Mouse (Mus musculus) embryo, embryonic 9.5 days (tissue): ENCODE measurements around the gene Olfr522.
"Not testable (repeated sequence)": the region's sequence is repeated elsewhere in the genome, so short reads cannot be mapped to it uniquely, and the experiment has no call there.

Experiments used
- DNase-seq: peaks from one replicate; pipeline ENCODE4 v3.0.0-alpha.2; 2017; ENCODE audit errors: extremely low spot score

Olfr522 gene

DNA sequence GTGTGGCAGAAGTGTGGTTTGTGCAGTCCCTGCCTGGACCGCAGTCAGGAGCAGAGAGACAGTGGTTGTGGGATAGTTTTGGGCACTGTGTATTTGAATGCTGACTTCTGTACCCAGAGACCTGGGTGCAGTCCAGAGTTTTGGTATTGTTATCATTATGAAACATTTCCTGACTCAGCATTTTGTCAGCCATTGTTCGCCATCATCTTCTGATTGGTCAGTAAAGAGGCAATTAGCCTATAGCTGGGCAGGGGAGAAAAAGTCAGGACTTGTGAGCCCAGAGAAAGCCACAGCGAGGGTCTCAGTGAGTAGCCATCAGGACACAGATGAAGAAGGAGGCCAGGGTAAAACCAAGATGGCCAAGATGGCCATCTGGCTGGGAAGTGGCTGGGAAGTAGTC is 4.2 kb downstream of the Olfr522 start:
- DNase-seq = no peak

DNA sequence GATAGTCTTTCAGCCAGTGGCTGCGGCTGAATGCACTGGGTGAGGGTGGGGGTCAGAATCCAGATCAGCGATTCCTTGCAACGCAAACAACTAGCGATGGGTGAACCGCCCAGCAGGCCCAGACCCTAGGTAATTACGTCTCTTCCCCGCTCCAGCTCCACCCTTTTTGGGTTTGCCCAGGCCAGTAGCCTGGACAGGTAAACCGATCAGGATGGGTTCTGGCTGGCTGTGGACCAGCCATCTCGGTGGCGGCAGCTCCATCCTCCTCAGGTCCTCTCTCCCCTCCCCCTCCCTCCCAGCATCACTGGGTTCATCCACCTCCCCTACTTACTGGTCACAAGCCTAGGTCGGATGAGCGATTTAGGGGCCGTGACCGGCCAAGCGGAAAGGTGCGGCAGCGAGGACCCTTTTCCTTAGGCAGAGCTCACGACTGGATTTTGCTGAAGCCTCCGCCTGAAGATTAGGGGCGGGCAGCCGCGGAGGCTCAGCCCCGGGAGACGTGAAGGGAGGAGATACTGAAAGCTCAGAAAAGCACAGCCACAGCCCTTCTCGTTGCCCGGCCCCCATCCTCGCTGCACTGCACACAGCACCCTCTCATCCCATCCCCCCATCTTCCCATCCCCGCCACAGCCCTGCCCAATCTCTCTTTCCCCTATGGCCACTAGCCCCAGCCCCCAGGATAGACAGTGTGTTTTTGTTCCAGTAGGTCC is 10.2 kb downstream of the Olfr522 start, which contains the start of gene Sprn:
TSS of gene Sprn (minus strand) at position 660 of the 710 bp plus-strand sequence.
- peak; percentile 27 for DNase-seq

DNA sequence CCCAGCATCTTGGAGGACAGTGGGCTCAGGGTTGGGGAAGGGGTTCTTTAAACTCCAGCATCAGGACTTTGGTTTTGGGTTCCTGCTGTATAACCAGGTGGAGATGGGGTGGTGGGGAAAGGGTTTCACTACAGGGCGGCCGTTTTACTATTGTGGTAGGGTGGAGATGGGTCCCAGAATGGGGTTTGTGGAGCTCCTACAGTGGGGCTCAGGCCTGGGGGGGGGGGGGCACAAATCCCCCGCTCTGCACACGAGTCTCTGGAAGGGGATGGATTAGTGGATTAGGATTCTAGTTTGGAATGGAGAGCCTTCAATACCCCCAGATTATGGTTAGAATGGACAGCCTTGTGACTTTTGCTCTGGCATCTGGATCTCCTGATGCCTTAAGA is 10.7 kb downstream of the Olfr522 start:
- no peak for DNase-seq

DNA sequence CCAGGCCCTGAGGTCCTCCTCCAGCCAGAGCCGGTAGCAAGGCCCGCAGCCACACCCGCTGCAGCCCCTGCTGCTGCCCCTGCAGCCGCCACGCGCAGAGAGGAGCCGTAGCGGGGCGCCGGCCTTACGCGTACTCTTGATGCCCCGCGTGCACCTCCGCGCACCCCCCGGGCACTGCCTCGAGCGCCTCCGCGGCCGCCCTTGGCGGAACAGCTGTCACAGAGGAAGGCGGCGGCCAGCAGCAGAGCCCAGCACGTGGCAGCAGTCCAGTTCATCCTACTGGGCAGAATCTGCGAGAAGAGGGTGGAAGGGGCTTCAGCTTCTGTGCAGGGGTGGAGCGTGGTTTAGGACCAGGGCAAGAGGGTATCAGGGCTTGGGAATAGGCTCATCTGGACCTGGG is 11.2 kb downstream of the Olfr522 start:
- DNase-seq = peak; percentile 38

DNA sequence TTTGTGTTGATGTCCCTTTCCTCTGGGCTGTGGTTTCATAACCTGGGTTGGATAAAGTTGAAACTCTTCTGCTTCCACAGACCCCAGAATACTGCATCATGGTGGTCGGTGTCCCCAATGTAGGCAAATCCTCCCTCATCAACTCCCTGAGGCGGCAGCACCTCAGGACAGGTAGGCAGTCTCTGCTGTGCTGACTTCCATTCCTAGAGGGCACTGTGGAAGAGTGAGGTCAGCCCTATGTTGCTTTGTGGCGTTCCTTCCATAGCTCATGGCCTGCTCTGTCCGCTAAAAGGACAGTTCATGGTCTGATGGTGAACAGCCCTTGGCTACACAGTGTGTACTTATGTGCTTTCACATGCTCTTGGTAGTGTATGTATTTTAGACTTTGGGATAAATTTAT is 20.0 kb downstream of the Olfr522 start:
- no peak for DNase-seq

DNA sequence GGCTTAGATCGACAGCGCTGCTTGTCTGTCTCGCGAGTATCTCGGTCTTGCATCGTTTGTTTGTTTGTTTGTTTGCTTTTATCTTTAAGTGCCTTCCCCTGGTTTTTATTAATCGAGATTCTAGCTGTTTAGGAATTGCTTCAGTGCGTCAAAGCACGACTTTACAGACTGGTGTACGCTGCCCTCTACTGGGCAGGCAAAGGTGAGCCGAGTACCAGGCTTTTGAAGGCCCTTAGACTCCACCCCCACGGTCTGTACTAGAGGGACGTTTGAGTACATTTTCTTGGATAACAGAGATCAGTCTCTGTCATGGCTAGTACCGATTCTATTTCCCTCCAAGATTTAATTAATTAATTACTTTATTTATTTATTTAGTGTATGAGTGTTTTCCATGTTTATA is 23.2 kb downstream of the Olfr522 start:
- DNase-seq = peak; percentile 47

DNA sequence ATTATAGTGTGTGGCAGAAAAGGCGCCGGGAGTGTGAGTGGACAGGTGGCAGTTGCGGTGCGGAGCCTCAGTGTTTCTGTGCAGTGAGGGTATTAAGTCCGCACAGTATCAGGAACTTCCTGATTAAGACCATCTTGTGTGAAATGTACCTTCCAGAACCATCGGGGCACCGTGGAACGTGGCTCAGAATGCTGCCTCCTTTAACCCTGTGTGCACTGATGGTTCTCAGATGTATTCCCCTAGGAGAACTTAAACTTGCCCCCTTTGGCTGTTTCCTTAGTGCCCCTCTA is 26.6 kb downstream of the Olfr522 start:
- DNase-seq = no peak

DNA sequence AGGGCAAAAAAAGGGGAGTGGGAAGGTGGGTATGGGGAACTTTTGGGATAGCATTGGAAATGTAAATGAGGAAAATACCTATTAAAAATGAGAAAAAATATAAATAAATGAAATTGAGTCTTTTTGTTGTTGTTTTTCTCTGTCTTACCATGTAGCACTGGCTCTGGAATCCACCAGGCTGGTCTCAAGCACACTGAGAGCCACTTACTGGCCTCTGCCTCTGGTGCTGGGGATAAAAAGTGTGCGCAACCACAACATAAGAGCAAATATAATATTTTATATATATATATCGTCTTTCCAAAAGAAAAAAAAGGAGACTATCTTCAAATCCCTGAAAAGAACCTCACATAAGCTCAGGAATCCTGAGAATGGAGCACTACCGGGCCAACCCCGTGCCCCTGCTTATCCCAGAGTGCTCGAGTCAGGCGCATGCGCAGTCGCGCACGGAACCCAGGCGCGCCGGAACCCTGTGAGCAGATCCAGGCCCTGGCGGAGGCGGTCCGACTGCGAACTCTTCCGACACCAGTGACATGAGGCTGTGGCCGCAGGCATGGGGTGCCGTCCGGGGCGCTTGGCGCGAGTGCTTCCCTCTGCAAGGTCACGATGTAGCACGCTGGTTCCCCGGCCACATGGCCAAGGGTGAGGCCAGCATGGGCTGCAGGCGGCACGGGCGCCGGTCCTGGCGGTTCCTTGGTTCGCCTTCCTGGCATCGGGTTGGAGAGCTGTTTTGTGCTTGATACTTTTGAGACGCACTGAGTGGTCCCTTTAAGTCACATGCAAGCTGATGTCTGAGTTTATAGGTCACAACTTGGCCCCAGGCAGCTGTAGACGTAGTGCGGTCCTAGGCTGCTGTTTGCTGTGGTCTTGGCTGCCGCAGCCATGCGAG is 27.2 kb downstream of the Olfr522 start, which contains the start of gene Mtg1:
TSS of gene Mtg1 (plus strand) at position 430 of the 886 bp plus-strand sequence.
- peak; percentile 95 for DNase-seq

DNA sequence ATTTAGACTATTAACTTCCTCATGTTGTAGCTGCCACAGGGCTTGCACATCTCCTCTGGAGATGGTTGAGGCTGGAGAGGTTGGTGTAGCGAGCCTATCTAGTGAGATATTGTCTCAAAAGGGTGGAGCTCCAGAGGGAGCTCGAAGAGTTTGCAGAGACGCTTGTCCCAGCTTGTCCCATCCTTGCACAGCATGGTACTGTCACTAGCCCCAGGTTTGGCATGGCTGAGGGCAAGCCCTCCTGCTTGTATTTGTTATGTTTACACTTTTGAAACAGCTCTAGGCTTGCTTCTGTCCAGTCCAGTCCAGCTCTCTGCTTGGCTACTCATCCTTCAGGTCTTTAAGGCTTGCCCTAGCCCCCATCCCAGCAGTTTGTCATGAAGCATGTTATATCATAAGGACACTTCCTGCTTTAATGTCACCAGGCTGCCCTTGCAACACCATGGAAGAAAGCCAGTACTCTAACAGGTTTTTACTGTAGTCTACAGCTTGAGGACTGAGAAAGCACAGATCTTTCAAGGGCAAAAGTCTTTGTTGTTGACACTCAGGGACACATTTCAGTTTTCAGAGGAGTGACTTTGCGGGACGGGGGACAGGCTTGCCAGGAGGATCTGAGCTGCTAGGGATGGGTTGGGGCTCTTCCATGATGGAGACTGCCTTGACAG is 29.3 kb downstream of the Olfr522 start:
- DNase-seq = no peak

DNA sequence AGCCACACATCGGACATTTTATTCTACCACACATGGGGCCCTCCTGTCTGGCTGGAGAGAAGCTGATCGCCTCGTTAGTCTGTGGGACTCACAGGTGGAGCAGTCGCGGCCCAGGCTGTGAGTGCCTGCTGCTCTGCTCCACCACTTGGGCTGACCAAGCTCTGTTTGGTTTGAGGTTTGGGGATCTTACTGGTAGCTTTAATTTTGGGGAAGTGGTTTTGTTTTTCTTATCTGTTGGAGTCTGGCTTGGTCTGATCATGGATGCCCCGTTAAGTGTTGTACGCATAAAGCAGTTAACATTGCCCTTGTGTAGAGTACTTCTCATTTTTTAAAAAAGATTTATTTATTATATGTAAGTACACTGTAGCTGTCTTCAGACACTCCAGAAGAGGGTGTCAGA is 30.5 kb downstream of the Olfr522 start:
- DNase-seq = not testable (repeated sequence)

DNA sequence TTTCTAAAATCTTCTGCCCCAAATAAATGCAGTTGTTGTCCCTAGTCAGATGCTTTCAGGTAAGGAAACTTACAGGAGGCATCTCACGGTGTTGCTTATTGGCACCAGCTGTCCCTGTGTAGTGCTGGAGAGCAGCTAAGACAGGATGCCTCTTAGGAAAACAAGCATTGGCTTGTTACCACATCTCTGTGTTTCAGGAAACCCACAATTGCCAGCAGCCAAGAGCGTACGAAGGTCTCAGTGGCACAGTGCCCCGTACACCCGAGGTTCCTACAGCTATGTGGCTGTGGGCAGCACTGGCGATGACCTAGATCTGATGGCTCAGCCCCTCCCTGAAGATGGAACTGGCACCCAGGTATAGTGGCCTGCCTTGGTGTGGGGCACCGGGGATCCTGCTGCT is 32.4 kb downstream of the Olfr522 start:
- DNase-seq = not testable (repeated sequence)

DNA sequence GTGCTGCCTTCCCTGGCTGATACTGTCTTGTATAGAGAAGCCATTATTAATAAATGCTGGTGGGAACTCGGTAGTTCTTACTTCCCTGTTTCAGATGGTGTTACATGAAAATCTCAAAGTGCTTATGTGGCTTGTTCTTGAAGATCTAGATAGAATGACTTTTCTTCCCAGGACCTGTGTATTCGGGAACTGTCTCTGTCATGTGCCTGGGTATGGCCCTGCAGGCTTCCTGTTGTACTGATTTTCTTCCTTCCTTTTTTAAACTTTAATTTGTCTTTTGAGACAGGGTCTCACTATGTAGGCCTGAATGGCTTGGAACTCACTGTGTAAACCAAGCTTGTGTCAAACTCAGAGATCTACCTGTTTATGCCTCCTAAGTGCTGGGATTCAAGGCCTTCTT is 36.7 kb downstream of the Olfr522 start:
- DNase-seq = no peak

DNA sequence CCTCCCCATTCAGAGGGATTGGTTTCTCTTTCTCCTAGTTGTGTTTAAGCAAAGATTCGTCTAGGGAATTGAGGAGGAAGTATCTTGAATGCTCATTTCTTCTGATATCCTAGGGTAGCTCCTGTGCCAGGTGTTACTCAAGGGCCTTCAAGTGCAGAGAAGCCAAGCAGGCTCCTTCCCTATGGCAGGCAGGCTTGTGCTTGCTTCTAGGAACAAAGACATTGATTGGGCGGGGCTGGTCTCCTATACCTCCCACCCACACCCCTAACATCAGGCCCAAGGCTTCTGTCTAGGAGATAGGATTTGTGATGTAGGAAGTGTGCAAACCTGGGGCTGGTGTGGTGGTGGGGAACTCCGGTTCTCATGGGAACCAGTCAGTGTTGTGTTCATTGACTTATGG is 37.6 kb downstream of the Olfr522 start:
- DNase-seq = no peak

DNA sequence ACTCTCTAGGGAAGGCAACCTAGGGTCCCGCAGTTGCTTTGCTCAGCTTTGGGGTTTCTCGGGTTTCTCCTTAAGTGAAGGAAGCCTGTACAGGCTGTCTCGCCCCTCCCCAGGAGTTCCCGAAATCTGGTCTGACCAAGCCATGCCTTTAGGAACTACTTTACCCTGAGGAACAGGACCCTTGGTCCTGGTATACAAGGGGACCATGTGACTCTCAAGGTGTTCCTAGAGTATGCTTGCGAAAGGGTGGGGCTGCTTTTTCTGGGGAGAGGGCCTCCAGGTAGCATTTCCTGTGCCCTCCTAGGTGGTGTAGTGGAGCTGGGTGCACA is 38.6 kb downstream of the Olfr522 start:
- no peak for DNase-seq

DNA sequence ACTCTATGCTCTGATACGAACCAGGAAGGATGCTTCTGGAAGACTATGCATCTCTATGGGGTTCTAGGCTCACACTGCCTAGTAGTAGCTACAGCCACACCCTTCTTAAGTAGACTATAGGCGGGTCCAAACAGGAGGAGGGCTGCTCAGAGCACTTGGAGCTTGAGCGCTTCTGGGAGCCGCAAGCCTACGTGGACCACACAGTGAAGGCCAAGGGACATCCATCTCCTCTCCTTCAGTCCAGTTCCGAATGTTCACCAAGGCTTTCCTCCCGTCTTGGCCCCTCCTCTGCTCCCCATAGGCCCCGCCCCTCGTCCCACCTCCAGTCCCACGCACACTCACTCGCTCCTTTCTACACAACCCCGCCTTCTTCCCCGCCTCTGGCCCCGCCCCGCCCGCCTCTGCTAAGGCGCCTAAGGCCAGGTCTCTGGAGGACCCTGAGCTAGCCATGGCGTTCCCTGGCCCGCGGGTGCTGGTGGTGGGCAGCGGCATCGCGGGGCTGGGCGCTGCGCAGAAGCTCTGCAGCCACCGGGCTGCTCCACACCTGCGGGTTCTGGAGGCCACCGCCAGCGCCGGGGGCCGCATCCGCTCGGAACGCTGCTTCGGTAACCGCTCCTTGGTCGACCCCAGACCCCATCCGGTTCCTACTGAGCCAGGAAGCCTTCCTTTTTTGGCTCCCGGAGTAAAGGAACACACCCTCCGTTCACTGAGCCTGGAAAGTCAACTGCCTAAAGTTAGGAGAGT is 39.1 kb downstream of the Olfr522 start:
- DNase-seq = peak; percentile 97

DNA sequence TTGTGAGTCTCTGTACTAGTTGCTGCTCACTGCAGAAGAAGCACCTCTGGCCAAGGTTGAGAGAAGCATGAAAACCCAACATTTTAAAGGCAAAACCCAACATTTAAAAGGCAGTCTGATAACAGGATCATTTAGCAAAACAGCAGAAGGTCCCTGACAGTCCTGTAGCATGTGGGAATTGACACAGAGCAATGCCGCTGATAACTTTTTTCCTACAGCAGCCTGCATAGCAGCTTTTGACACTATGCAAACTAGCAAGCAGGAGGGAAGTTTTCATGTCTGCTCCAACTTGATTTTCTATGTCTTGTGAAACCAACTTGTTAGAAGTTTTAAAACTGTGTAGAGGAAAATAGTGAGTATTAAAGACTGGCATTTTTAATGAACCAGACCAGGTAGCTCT is 40.2 kb downstream of the Olfr522 start:
- no peak for DNase-seq

DNA sequence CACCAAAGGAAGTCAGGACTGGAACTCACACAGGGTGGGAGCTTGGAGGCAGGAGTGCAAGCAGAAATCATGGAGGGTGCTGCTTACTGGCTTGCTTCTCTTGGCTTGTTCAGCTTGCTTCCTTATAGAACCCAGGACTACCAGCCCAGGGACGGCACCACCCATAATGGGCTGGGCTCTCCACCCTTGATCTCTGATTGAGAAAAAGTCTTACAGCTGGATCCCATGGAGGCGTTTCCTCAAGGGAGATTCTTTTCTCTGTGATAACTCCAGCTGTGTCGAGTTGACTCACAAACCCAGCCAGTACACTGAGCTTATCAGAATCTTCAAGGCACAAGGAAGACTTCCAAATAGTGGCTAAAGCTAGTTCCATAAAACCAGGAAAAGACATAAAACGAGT is 41.8 kb downstream of the Olfr522 start:
- DNase-seq = no peak

DNA sequence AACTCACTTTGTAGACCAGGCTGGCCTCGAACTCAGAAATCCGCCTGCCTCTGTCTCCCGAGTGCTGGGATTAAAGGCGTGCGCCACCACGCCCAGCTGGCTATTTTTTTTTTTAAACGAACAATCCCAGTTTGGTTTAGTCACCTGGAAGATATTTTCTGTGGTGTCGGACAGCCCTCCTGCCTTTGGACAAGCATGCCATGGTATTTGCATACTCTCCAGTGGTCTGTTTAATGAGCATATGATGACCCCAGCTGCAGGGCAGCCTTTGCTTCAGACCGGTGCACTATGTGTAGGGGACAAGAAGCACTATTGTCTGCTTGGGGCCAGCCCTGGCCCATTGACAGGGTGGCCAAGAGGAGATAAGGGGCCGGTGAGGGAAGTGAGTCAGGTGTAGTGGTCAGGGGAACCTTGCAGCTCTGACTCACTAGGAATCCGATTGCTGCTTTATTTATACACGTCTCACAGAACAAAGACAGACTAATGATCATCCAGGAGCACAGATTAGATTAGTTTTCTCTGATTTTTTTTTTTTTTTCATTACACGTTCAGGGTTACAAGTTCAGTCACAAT is 43.1 kb downstream of the Olfr522 start:
- DNase-seq = no peak

DNA sequence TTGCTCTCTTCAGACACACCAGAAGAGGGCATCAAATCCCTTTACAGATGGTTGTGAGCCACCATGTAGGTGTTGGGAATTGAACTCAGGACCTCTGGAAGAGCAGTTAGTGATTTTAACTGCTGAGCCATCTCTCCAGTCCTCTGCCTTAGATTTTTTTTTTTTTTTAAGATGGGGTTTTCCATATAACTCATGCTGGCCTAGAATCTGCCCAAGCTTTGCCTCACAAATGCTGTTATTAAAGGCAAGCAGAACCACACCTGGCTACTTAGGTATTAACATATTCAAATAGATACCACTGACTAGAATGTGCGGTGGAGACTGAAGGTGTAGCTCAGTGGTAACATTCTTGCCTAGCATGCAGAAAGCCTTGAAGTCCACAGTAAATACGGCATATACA is 44.1 kb downstream of the Olfr522 start:
- no peak for DNase-seq

DNA sequence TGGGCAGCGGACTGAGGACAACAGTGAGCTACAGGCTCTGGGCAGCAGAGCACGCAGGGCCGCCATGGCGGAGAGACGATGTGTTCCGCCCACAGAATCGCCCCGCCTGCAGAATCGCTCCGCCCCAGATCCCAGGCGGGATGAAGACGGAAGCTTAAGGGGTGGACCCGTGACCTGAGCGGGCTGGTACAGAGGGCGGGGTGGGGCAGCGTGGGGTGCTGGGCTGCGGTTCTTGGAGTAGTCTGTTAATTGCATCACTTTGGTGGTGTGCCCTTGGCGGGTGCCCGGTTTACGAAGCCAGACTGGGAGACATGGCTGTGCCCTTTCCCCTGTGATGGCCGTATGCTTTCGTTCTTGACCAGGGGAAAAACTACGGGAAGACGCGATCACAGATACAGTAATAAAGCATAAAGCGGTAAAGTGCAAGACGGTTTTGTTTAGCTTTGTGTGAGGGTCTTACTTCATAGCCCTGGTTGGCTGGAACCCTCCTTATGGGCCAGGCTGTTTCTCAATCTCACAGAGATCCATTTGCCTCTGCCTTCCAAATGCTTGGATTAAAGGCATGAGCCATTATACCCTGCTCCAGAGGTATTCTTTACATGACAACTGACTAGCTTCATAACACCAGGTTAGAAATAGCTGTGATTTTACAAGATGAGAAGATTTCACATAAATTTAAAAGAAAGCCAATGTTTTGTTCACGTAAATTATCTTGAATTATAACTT is 48.1 kb downstream of the Olfr522 start, which contains the start of gene Echs1:
TSS of gene Echs1 (minus strand) at position 148 of the 726 bp plus-strand sequence.
- peak; percentile 86 for DNase-seq
